Mouse (Mus musculus) cortical plate, adult 2 months (tissue): ENCODE results near the gene Prdm2. TPM values are rescaled to one million over a fixed set of nuclear protein-coding genes. Genes with fewer than 3 reads are reported as not detected.

Source experiments
- H3K27ac ChIP-seq: fragments of 200-500 bp; 2 replicates; pipeline ENCODE4 v1.5.1; 2012; ENCODE audit warnings: low read length, control low read depth, inconsistent platforms; ENCODE audit not compliant: insufficient read depth
- H3K4me1 ChIP-seq: fragments of 200-500 bp; 2 replicates; pipeline ENCODE4 v1.6.1; 2011; ENCODE audit warnings: low read length; ENCODE audit not compliant: control insufficient read depth, insufficient read depth
- H3K4me3 ChIP-seq: fragments of 200-500 bp; 2 replicates; pipeline ENCODE4 v1.5.1; 2011; ENCODE audit warnings: mild to moderate bottlenecking, low read length, control low read depth; ENCODE audit not compliant: insufficient read depth
- CTCF ChIP-seq: fragments of 200-500 bp; IDR thresholded peaks from 2 replicates; pipeline ENCODE4 v1.5.1; 2011; ENCODE audit warnings: mild to moderate bottlenecking, control low read depth, low read length; ENCODE audit not compliant: insufficient read depth; ENCODE audit errors: extremely low read depth
- POLR2A ChIP-seq: fragments of 200-500 bp; IDR thresholded peaks from 2 replicates; pipeline ENCODE4 v1.6.1; 2011; ENCODE audit warnings: mild to moderate bottlenecking, low read length, control low read depth; ENCODE audit not compliant: insufficient read depth; ENCODE audit errors: extremely low read depth
- polyA plus RNA-seq: library from polyadenylated mRNA; depleted of rRNA; stranded (reverse); fragments of >200 nt; gene quantifications from 2 replicates; pipeline ENCODE4 v1.2.3, GENCODE M21; 2012

Gene Prdm2
- polyA plus RNA-seq, 1 experiment = 18.4 TPM

GRCm38 (mm10) chr4:143238241-143239031, 25.6 kb upstream of the Prdm2 start:
- Histone ChIP-seq H3K4me3 (no peak overlapping the region), H3K27ac (no peak overlapping the region), H3K4me1 (no peaks in the 10 kb centered on the region)
- no peak for TF ChIP-seq POLR2A
- TF ChIP-seq CTCF = peak; percentile 80

GRCm38 (mm10) chr4:143231790-143232422, 19.1 kb upstream of the Prdm2 start:
- Histone ChIP-seq H3K27ac (no peak overlapping the region), H3K4me3 (no peak overlapping the region), H3K4me1 (no peaks in the 10 kb centered on the region)
- no peak for TF ChIP-seq CTCF
- TF ChIP-seq POLR2A = no peak

- TF ChIP-seq POLR2A (no peak), CTCF (no peak)
- Histone ChIP-seq H3K4me1 (no peaks in the 10 kb centered on the region), H3K27ac (no peak overlapping the region), H3K4me3 (no peak overlapping the region)
These were observed 18.3 kb upstream of the Prdm2 start for GRCm38 (mm10) chr4:143231110-143231509.

- TF ChIP-seq CTCF (no peak), POLR2A (no peak)
- Histone ChIP-seq H3K4me3 (no peak overlapping the region), H3K4me1 (no peaks in the 10 kb centered on the region), H3K27ac (no peak overlapping the region)
These were observed 15.2 kb upstream of the Prdm2 start for GRCm38 (mm10) chr4:143227976-143228375.

GRCm38 (mm10) chr4:143225886-143226285, 13.1 kb upstream of the Prdm2 start:
- Histone ChIP-seq H3K4me3 (no peak overlapping the region), H3K4me1 (no peaks in the 10 kb centered on the region), H3K27ac (no peak overlapping the region)
- no peak for TF ChIP-seq POLR2A

- H3K27ac ChIP-seq = no peak overlapping the region
- H3K4me1 ChIP-seq = no peaks in the 10 kb centered on the region
- no peak for TF ChIP-seq CTCF
- TF ChIP-seq POLR2A = no peak
- H3K4me3 ChIP-seq = 0 out of 2 replicates have a peak overlapping the region, but pooled peaks have one; percentile 3
These were observed 6.5 kb upstream of the Prdm2 start for GRCm38 (mm10) chr4:143219316-143219751.

GRCm38 (mm10) chr4:143218858-143219257, 6.1 kb upstream of the Prdm2 start:
- H3K27ac ChIP-seq = no peak overlapping the region

GRCm38 (mm10) chr4:143217189-143217588, 4.4 kb upstream of the Prdm2 start:
- H3K4me1 ChIP-seq = no peaks in the 10 kb centered on the region
- no peak overlapping the region for H3K4me3 ChIP-seq
- no peak overlapping the region for H3K27ac ChIP-seq
- no peak for TF ChIP-seq POLR2A

More at GRCm38 (mm10) chr4:143218858-143219257, 6.1 kb upstream of the Prdm2 start:
- TF ChIP-seq CTCF = no peak
- TF ChIP-seq POLR2A = no peak
- no peaks in the 10 kb centered on the region for H3K4me1 ChIP-seq
- no peak overlapping the region for H3K4me3 ChIP-seq

GRCm38 (mm10) chr4:143214221-143214797, 1.5 kb upstream of the Prdm2 start:
- no peak for TF ChIP-seq CTCF
- no peak for TF ChIP-seq POLR2A
- Histone ChIP-seq H3K27ac (no peak overlapping the region), H3K4me1 (no peaks in the 10 kb centered on the region), H3K4me3 (no peak overlapping the region)

- H3K4me1 ChIP-seq = no peaks in the 10 kb centered on the region
These were observed 776 bp upstream of the Prdm2 start for GRCm38 (mm10) chr4:143213571-143213970.

More at GRCm38 (mm10) chr4:143213571-143213970, 776 bp upstream of the Prdm2 start:
- no peak overlapping the region for H3K4me3 ChIP-seq
- no peak overlapping the region for H3K27ac ChIP-seq
- TF ChIP-seq POLR2A (no peak), CTCF (no peak)
